10 mouse cellular contexts compared by ENCODE assay signal in the genomic region with DNA sequence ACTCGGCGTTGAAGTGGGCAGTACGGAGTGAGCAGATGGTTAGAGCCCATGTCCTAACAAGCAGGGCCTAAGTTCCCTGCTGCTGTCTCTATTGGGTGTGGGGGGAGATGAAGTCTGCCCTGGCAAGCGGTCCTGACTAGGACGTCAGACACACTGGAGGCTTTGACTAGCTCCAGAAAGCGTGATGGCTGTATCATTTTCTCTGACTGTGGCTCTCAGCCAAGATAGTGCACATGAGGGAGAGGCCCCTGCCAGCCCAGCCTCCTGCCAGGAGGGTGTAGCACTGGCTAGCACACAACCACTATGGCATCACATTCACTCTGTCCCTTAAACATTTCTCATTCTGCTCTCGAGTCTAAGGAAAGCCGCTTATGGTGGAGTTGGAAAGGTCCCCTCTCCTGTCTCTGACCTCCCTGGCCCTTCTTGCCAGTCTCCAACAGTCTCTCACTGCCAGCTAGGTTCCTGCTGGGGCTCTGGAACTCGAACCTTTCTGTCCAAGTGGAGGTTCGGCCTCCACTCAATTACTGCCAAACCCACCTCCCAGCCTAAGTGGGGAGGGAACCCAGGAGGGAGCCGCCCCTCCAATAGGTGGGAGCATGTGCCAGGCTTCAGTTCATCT. TPM values are rescaled to one million over a fixed set of nuclear protein-coding genes. Genes with fewer than 3 reads are reported as not detected.
DNase-seq lines count a peak whose midpoint lies in the region; ATAC-seq and TF ChIP-seq lines count a peak whose summit lies in the region.
"Had no signal": no experiment of that assay in that cellular context is flagged by ENCODE, and none has a peak within 500 bp of the region (broad histone marks: within the 10 kb centered on the region; RNA-seq: fewer than 3 reads in every experiment).

No protein-coding gene starts in this region.

- no peaks in the 10 kb centered on the region for H3K27me3 ChIP-seq in heart, adult 2 months (ENCODE audit: control insufficient read depth, insufficient read depth, low read length)
- no peaks in the 10 kb centered on the region for H3K27me3 ChIP-seq in heart, embryonic 11.5 days (ENCODE audit: control insufficient read depth, insufficient read depth, low read length)
- H3K27me3 ChIP-seq in E14TG2a.4 (ENCODE audit: insufficient read depth, low read length): peaks cover 13% of the 10 kb centered on the region
- H3K27me3 ChIP-seq in liver, embryonic 12.5 days (replicated peaks): no peaks in the 10 kb centered on the region
- H3K27me3 ChIP-seq: embryonic facial prominence, embryonic 13.5 days; stomach, embryonic 15.5 days had no signal

- TF ChIP-seq CTCF in heart, adult 2 months (IDR thresholded peaks at IDR 0.05): no peak
- TF ChIP-seq CTCF in E14TG2a.4 (conservative IDR thresholded peaks at IDR 0.05; ENCODE audit: low read length): no peak

- intact Hi-C loops in heart, adult 2 months (cut with DNase I): no loop called here
- intact Hi-C loops in heart, postnatal 14 days (cut with DNase I): no loop called here

- no peaks in the 10 kb centered on the region for H3K9me3 ChIP-seq in heart, embryonic 11.5 days (replicated peaks; ENCODE audit: control insufficient read depth, low read length)
- H3K9me3 ChIP-seq in E14TG2a.4 (ENCODE audit: low read length): no peaks in the 10 kb centered on the region
- no peaks in the 10 kb centered on the region for H3K9me3 ChIP-seq in liver, embryonic 12.5 days (replicated peaks)
- H3K9me3 ChIP-seq: embryonic facial prominence, embryonic 13.5 days; stomach, embryonic 15.5 days had no signal

- 61% methylated on average over 11 of the region's 11 CpGs for WGBS in heart, adult 2 months
- WGBS in heart, embryonic 11.5 days (ENCODE audit: insufficient replicate concordance): 71% methylated on average over 11 of the region's 11 CpGs
- 69% methylated on average over 11 of the region's 11 CpGs for WGBS in liver, embryonic 12.5 days (ENCODE audit: insufficient replicate concordance)

- peak overlapping the region; percentile 20; the same call in 1 of the 2 replicates for H3K27ac ChIP-seq in heart, adult 2 months
- no peak overlapping the region for H3K27ac ChIP-seq in heart, embryonic 11.5 days (ENCODE audit: low read depth, low read length)
- H3K27ac ChIP-seq in liver, embryonic 12.5 days: no peak overlapping the region
- H3K27ac ChIP-seq: embryonic facial prominence, embryonic 13.5 days; stomach, embryonic 15.5 days had no signal

- H3K4me1 ChIP-seq in heart, adult 2 months (ENCODE audit: control insufficient read depth, insufficient read depth, low read length): peaks cover 9% of the 10 kb centered on the region
- H3K4me1 ChIP-seq in heart, embryonic 11.5 days (ENCODE audit: control insufficient read depth, insufficient read depth, low read length): no peaks in the 10 kb centered on the region
- peaks cover 22% of the 10 kb centered on the region for H3K4me1 ChIP-seq in E14TG2a.4 (replicated peaks; ENCODE audit: low read depth, low read length)
- peaks cover 4% of the 10 kb centered on the region; the same call in 1 of the 2 replicates for H3K4me1 ChIP-seq in liver, embryonic 12.5 days

- peak; percentile 37 to 48 for DNase-seq in heart, adult 2 months
- DNase-seq in brain, adult 2 months (ENCODE audit: low read depth, low spot score): peak; percentile 91
- DNase-seq in heart, postnatal 14 days: peak; percentile 34 to 44
- no peak for DNase-seq in thymus, postnatal 4 days
- DNase-seq in spleen, adult 18-20 months: no peak

- no peaks in the 10 kb centered on the region for H3K79me2 ChIP-seq in heart, adult 2 months (replicated peaks; ENCODE audit: control insufficient read depth, insufficient read depth, low read length)

- H3K9ac ChIP-seq in heart, adult 2 months (ENCODE audit: low read depth, low read length): no peak overlapping the region
- H3K9ac ChIP-seq in heart, embryonic 11.5 days (ENCODE audit: low read depth, low read length): no peak overlapping the region
- no peak overlapping the region for H3K9ac ChIP-seq in liver, embryonic 12.5 days
- H3K9ac ChIP-seq: embryonic facial prominence, embryonic 13.5 days; stomach, embryonic 15.5 days had no signal

- H3K36me3 ChIP-seq in heart, adult 2 months (ENCODE audit: control insufficient read depth, insufficient read depth, low read length): no peaks in the 10 kb centered on the region
- H3K36me3 ChIP-seq in heart, embryonic 11.5 days (ENCODE audit: control insufficient read depth, insufficient read depth, low read length): no peaks in the 10 kb centered on the region
- no peaks in the 10 kb centered on the region for H3K36me3 ChIP-seq in E14TG2a.4 (ENCODE audit: insufficient read depth, low read length)
- H3K36me3 ChIP-seq in liver, embryonic 12.5 days: no peaks in the 10 kb centered on the region
- H3K36me3 ChIP-seq: embryonic facial prominence, embryonic 13.5 days; stomach, embryonic 15.5 days had no signal

- H3K4me3 ChIP-seq in heart, adult 2 months: no peak overlapping the region
- H3K4me3 ChIP-seq in heart, embryonic 11.5 days (ENCODE audit: low read depth, low read length): no peak overlapping the region
- peak overlapping the region; percentile 29 for H3K4me3 ChIP-seq in E14TG2a.4 (replicated peaks; ENCODE audit: low read length)
- H3K4me3 ChIP-seq in liver, embryonic 12.5 days: no peak overlapping the region
- H3K4me3 ChIP-seq: embryonic facial prominence, embryonic 13.5 days; stomach, embryonic 15.5 days had no signal

- no peak for ATAC-seq in heart, embryonic 11.5 days (replicated peaks; ENCODE audit: insufficient number of reproducible peaks, low FRiP score, low TSS enrichment)
- no peak for ATAC-seq in liver, embryonic 12.5 days

- no peak for TF ChIP-seq POLR2A in heart, adult 2 months (IDR thresholded peaks at IDR 0.05; ENCODE audit: insufficient read depth, low read depth, low read length)

- no peak overlapping the region for H3K4me2 ChIP-seq in heart, embryonic 11.5 days
- H3K4me2 ChIP-seq in liver, embryonic 12.5 days: no peak overlapping the region
- H3K4me2 ChIP-seq: embryonic facial prominence, embryonic 13.5 days; stomach, embryonic 15.5 days had no signal

- no peak for TF ChIP-seq EP300 in heart, adult 2 months (IDR thresholded peaks at IDR 0.05; ENCODE audit: insufficient read depth, low read depth, low read length)

RNA-seq across cellular contexts. Expression of a gene that starts 11.9 kb away (rescaled TPM):
- not detected for total RNA-seq in heart, adult 2 months (2021)
- polyA plus RNA-seq in heart, adult 2 months (2012; rRNA removed): not detected in 2 replicates
- not detected in 2 replicates for polyA plus RNA-seq in heart, embryonic 11.5 days (2014; fragmentation: Nextera tagmentation; extraction: Ambion mirVana)
- under 1 TPM in 1 of 2 experiments, not detected in 1; 0.12 TPM for total RNA-seq in heart, postnatal 14 days (2021)
- 2.7 and 3.0 TPM in 2 replicates for polyA plus RNA-seq in liver, embryonic 12.5 days (2016; fragmentation: Nextera tagmentation; extraction: Ambion mirVana)

RNA-seq across cellular contexts. Expression of a gene that starts 32.0 kb away (rescaled TPM):
- under 1 TPM in 1 of 2 experiments, not detected in 1; 0.65 TPM for total RNA-seq in heart, adult 2 months (2021)
- polyA plus RNA-seq in heart, adult 2 months (2012; rRNA removed): 0.10 TPM in 1 of 2 replicates, not detected in the other
- not detected in 2 replicates for polyA plus RNA-seq in heart, embryonic 11.5 days (2014; fragmentation: Nextera tagmentation; extraction: Ambion mirVana)
- total RNA-seq in heart, postnatal 14 days (2021): under 1 TPM in 1 of 2 experiments, not detected in 1; 0.05 TPM
- polyA plus RNA-seq in liver, embryonic 12.5 days (2016; fragmentation: Nextera tagmentation; extraction: Ambion mirVana): 0.06 and 0.08 TPM in 2 replicates

RNA-seq across cellular contexts. Expression of a gene that starts 41.9 kb away (rescaled TPM):
- 10 to 100 TPM; 19.5 to 22.1 TPM for total RNA-seq in heart, adult 2 months (2021)
- 16.5 and 22.2 TPM in 2 replicates for polyA plus RNA-seq in heart, adult 2 months (2012; rRNA removed)
- polyA plus RNA-seq in heart, embryonic 11.5 days (2014; fragmentation: Nextera tagmentation; extraction: Ambion mirVana): 39.8 and 44.1 TPM in 2 replicates
- 10 to 100 TPM; 21.6 to 21.7 TPM for total RNA-seq in heart, postnatal 14 days (2021)
- 24.4 and 25.9 TPM in 2 replicates for polyA plus RNA-seq in liver, embryonic 12.5 days (2016; fragmentation: Nextera tagmentation; extraction: Ambion mirVana)

RNA-seq across cellular contexts. Expression of a gene that starts 43.9 kb away (rescaled TPM):
- 10 to 100 TPM; 61.2 to 68.3 TPM for total RNA-seq in heart, adult 2 months (2021)
- polyA plus RNA-seq in heart, adult 2 months (2012; rRNA removed): 48.0 and 75.1 TPM in 2 replicates
- 155 and 164 TPM in 2 replicates for polyA plus RNA-seq in heart, embryonic 11.5 days (2014; fragmentation: Nextera tagmentation; extraction: Ambion mirVana)
- total RNA-seq in heart, postnatal 14 days (2021): 10 to 100 TPM; 88.4 to 91.7 TPM
- 168 and 174 TPM in 2 replicates for polyA plus RNA-seq in liver, embryonic 12.5 days (2016; fragmentation: Nextera tagmentation; extraction: Ambion mirVana)

Comparison
In these comparisons a context has a peak if more than half of its experiments do, and no peak if none do; other contexts are left out.
1. DNase-seq: peak in heart, adult 2 months (2 of 2), brain, adult 2 months (single experiment) and heart, postnatal 14 days (2 of 2); none in thymus, postnatal 4 days (single experiment) and spleen, adult 18-20 months (0 of 2).